Mouse (Mus musculus) testis, adult 2 months (tissue): ENCODE data around the gene Rbm8a. TPM values are rescaled to one million over a fixed set of nuclear protein-coding genes. Genes with fewer than 3 reads are reported as not detected.

Source experiments
- H3K27ac ChIP-seq: fragments of 200-500 bp; 2 replicates; pipeline ENCODE4 v1.5.1; 2012; ENCODE audit warnings: low read depth, low read length; ENCODE audit not compliant: control insufficient read depth, insufficient read depth
- H3K27me3 ChIP-seq: fragments of 200-500 bp; 2 replicates; pipeline ENCODE4 v1.6.1; 2012; ENCODE audit warnings: mild to moderate bottlenecking, low read length, moderate library complexity; ENCODE audit not compliant: control insufficient read depth, insufficient read depth
- H3K36me3 ChIP-seq: fragments of 200-500 bp; 2 replicates; pipeline ENCODE4 v1.6.1; 2012; ENCODE audit warnings: mild to moderate bottlenecking, low read length; ENCODE audit not compliant: control insufficient read depth, insufficient read depth
- H3K4me1 ChIP-seq: fragments of 200-500 bp; 2 replicates; pipeline ENCODE4 v1.6.1; 2012; ENCODE audit warnings: low read length; ENCODE audit not compliant: control insufficient read depth, insufficient read depth
- H3K4me3 ChIP-seq: fragments of 200-500 bp; 2 replicates; pipeline ENCODE4 v1.5.1; 2012; ENCODE audit warnings: low read depth, mild to moderate bottlenecking, low read length, moderate library complexity, mixed read lengths; ENCODE audit not compliant: control insufficient read depth
- CTCF ChIP-seq: fragments of 200-500 bp; IDR thresholded peaks from 2 replicates; pipeline ENCODE4 v1.5.1; 2012; ENCODE audit warnings: low read depth, mild to moderate bottlenecking, inconsistent platforms, low read length, moderate library complexity; ENCODE audit not compliant: control insufficient read depth, insufficient read depth, insufficient replicate concordance
- POLR2A ChIP-seq: fragments of 200-500 bp; IDR thresholded peaks from 2 replicates; pipeline ENCODE4 v1.6.1; 2012; ENCODE audit warnings: low read depth, mild to moderate bottlenecking, inconsistent platforms, low read length, moderate library complexity; ENCODE audit not compliant: control insufficient read depth
- polyA plus RNA-seq: library from polyadenylated mRNA; depleted of rRNA; stranded (reverse); fragments of >200 nt; gene quantifications from 2 replicates; pipeline ENCODE4 v1.2.3, GENCODE M21; 2012

Rbm8a gene
- polyA plus RNA-seq, 1 experiment = 8.0 TPM

- H3K4me1 ChIP-seq = peaks cover 23% of the 10 kb centered on the region
- H3K36me3 ChIP-seq = no peaks in the 10 kb centered on the region
- peak within 1 kb of the TSS; percentile 96 for H3K27ac ChIP-seq
- H3K27me3 ChIP-seq = no peaks in the 10 kb centered on the region
- peak; percentile 89 for TF ChIP-seq POLR2A
- TF ChIP-seq CTCF = 0 out of 2 replicates have a peak, but pooled peaks have one; percentile 11
- H3K4me3 ChIP-seq = peak within 1 kb of the TSS; percentile 98
Measured at GRCm38 (mm10) chr3:96593790-96594560, 35.8 kb upstream of the Rbm8a start, which contains the start of gene Polr3gl. Polr3gl (minus strand) TSS chr3:96594181.

- H3K36me3 ChIP-seq = no peaks in the 10 kb centered on the region
- H3K27me3 ChIP-seq = no peaks in the 10 kb centered on the region
- no peak overlapping the region for H3K27ac ChIP-seq
- TF ChIP-seq CTCF (no peak), POLR2A (no peak)
- H3K4me3 ChIP-seq = no peak overlapping the region
- H3K4me1 ChIP-seq = peaks cover 23% of the 10 kb centered on the region
Measured at GRCm38 (mm10) chr3:96594851-96595250, 34.9 kb upstream of the Rbm8a start.

- Histone ChIP-seq H3K4me1 (peaks cover 23% of the 10 kb centered on the region), H3K27me3 (no peaks in the 10 kb centered on the region)
Measured at GRCm38 (mm10) chr3:96595661-96596060, 34.1 kb upstream of the Rbm8a start.

GRCm38 (mm10) chr3:96596228-96596707 is 33.5 kb upstream of the Rbm8a start, which contains the start of gene Ankrd34a:
Ankrd34a (plus strand) TSS chr3:96596636.
- peaks cover 24% of the 10 kb centered on the region for H3K4me1 ChIP-seq

More at GRCm38 (mm10) chr3:96595661-96596060, 34.1 kb upstream of the Rbm8a start:
- Histone ChIP-seq H3K36me3 (no peaks in the 10 kb centered on the region), H3K27ac (no peak overlapping the region), H3K4me3 (no peak overlapping the region)
- TF ChIP-seq CTCF = no peak
- no peak for TF ChIP-seq POLR2A

GRCm38 (mm10) chr3:96596855-96597254 is 32.9 kb upstream of the Rbm8a start:
- no peaks in the 10 kb centered on the region for H3K36me3 ChIP-seq
- no peak for TF ChIP-seq CTCF
- TF ChIP-seq POLR2A = no peak
- peaks cover 27% of the 10 kb centered on the region for H3K4me1 ChIP-seq
- H3K27me3 ChIP-seq = no peaks in the 10 kb centered on the region
- H3K4me3 ChIP-seq = no peak overlapping the region; the same call in 1 of the 2 replicates
- H3K27ac ChIP-seq = no peak overlapping the region

More at GRCm38 (mm10) chr3:96596228-96596707, 33.5 kb upstream of the Rbm8a start, which contains the start of gene Ankrd34a:
- Histone ChIP-seq H3K27me3 (no peaks in the 10 kb centered on the region), H3K36me3 (no peaks in the 10 kb centered on the region), H3K4me3 (peak within 1 kb of the TSS; percentile 61), H3K27ac (no peak within 1 kb of the TSS)
- no peak for TF ChIP-seq CTCF
- no peak for TF ChIP-seq POLR2A

- TF ChIP-seq POLR2A = no peak
- TF ChIP-seq CTCF = no peak
- Histone ChIP-seq H3K27ac (no peak overlapping the region), H3K4me3 (peak overlapping the region; percentile 61), H3K4me1 (peaks cover 27% of the 10 kb centered on the region), H3K27me3 (no peaks in the 10 kb centered on the region), H3K36me3 (no peaks in the 10 kb centered on the region)
Measured at GRCm38 (mm10) chr3:96597435-96597891, 32.3 kb upstream of the Rbm8a start.

- H3K4me1 ChIP-seq = peaks cover 25% of the 10 kb centered on the region
Measured at GRCm38 (mm10) chr3:96598156-96599068, 31.3 kb upstream of the Rbm8a start.

More at GRCm38 (mm10) chr3:96598156-96599068, 31.3 kb upstream of the Rbm8a start:
- no peaks in the 10 kb centered on the region for H3K36me3 ChIP-seq
- H3K27me3 ChIP-seq = no peaks in the 10 kb centered on the region
- TF ChIP-seq POLR2A (no peak), CTCF (no peak)
- H3K4me3 ChIP-seq = peak overlapping the region; percentile 61
- H3K27ac ChIP-seq = no peak overlapping the region
